Mouse (Mus musculus): ENCODE results near the gene Olfr459. TPM values are rescaled to one million over a fixed set of nuclear protein-coding genes. Genes with fewer than 3 reads are reported as not detected.

Gene Olfr459
- total RNA-seq (2015; ENCODE audit: low replicate concordance) = not detected in 2 replicates
- total RNA-seq (2017; ENCODE audit: low replicate concordance) = not detected in 2 replicates

- ATAC-seq (replicated peaks; ENCODE audit: low FRiP score, poor library complexity, severe bottlenecking) = no peak
Observed at GRCm38 (mm10) chr6:41775077-41775476, at the start of gene Olfr459. Gene Olfr459, minus strand, starts transcription at chr6:41775177.

DNA sequence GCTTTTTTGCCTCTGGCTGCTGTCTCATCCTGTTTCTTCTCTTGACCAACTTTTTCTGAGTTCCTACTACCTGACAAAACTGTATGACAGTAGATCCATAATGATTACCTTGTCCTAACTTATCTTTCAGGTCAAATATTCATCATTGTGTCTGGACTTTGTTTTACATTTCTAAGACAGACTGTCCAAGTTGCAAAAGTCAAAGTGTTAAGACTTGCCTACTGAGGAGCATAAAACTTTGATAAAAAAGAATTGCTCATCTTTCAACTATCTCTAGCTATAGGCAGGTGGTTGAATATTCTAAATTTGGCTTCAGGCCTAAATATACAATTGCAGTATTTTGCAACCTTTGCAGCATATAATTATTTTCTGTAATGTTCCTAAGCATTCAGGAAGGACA is 49.1 kb upstream of the Olfr459 start:
- ATAC-seq (replicated peaks; ENCODE audit: low FRiP score, poor library complexity, severe bottlenecking) = no peak

GRCm38 (mm10) chr6:41786700-41787099 is 11.7 kb upstream of the Olfr459 start:
- no peak for ATAC-seq (replicated peaks; ENCODE audit: low FRiP score, poor library complexity, severe bottlenecking)

- ATAC-seq (replicated peaks; ENCODE audit: low FRiP score, poor library complexity, severe bottlenecking) = no peak
Observed at GRCm38 (mm10) chr6:41775721-41776120, 744 bp upstream of the Olfr459 start.

- no peak for ATAC-seq (replicated peaks; ENCODE audit: low FRiP score, poor library complexity, severe bottlenecking)
Observed at GRCm38 (mm10) chr6:41769872-41770271, 5.1 kb downstream of the Olfr459 start.

- ATAC-seq (replicated peaks; ENCODE audit: low FRiP score, poor library complexity, severe bottlenecking) = no peak
Observed at GRCm38 (mm10) chr6:41764306-41764705, 10.7 kb downstream of the Olfr459 start.

DNA sequence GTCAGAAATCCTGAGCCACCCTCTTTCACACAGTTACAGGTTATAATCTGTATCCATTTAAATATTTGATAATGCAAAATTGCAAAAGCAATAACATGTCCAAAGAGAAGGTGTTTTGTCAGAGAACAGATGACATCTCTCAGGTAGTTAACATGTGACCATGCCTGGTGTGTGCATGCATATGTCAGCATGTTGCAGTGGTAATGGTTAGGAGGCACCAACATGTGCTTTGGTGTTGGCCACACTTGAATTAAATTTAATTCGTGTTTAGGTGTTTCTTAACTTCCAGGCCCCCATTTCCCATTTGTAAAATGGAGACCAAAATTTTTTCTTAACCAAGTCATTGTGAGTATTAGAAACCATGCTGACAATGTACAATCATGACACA is 12.6 kb downstream of the Olfr459 start:
- no peak for ATAC-seq (replicated peaks; ENCODE audit: low FRiP score, poor library complexity, severe bottlenecking)

GRCm38 (mm10) chr6:41761702-41762369 is 13.1 kb downstream of the Olfr459 start:
- ATAC-seq (replicated peaks; ENCODE audit: low FRiP score, poor library complexity, severe bottlenecking) = peak; percentile 88

DNA sequence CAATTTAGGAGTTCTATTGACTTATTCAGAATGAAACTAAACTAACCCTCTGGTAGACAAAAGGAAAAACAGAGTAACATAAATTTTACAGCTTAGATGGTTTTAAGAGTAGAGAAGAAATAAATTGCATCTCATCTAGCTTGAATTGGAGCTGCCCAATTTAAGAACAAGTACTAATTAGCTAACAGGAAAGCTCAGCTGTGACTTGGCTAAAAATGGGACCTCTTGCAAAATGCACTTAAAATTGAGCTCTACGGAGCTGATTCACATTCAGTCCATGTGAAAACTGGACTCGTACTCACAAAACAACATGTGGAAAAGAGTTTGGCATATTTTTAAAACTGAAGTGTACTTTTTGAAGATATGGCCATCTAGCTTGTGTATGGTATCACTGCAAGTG is 15.4 kb downstream of the Olfr459 start:
- no peak for ATAC-seq (replicated peaks; ENCODE audit: low FRiP score, poor library complexity, severe bottlenecking)

DNA sequence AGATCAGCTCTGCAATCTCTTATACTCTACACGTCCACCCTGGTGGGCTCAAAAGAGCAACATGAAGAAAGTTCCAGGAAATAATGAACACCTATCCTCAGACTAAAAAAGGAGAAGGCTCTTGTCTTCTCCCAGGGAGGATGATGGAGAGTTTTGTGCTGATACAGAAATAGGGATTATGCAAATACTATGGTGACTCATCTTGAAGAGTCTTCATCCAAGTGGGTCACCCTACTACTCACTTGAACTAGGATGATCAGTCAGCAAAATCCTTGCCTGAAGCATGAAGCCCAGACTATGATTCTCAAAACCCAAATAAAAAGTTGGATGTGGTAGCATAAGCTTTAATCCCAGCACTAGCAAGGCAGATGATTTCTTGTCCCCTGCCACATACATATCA is 16.6 kb downstream of the Olfr459 start:
- ATAC-seq (replicated peaks; ENCODE audit: low FRiP score, poor library complexity, severe bottlenecking) = no peak

DNA sequence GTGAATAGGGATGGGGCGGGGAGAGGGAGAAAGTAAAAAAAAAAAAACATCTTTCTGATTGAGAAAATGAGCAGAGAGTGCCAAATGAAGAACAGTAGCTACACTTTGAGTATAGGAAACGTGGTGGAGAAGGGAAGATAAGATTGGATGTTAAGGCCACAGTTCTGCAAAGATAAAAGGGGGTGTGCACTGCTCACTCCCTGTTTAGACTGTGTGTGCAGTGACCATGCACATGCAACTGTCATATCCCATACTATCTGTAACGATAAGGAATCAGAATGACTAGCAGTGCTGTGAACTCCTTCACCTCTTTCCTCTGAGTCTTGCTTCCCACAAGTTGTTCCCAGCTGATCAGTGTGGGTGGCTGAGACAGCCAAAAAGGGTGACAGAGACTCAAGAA is 17.8 kb downstream of the Olfr459 start:
- no peak for ATAC-seq (replicated peaks; ENCODE audit: low FRiP score, poor library complexity, severe bottlenecking)

- ATAC-seq (replicated peaks; ENCODE audit: low FRiP score, poor library complexity, severe bottlenecking) = no peak
Observed at GRCm38 (mm10) chr6:41754626-41755025, 20.4 kb downstream of the Olfr459 start.

DNA sequence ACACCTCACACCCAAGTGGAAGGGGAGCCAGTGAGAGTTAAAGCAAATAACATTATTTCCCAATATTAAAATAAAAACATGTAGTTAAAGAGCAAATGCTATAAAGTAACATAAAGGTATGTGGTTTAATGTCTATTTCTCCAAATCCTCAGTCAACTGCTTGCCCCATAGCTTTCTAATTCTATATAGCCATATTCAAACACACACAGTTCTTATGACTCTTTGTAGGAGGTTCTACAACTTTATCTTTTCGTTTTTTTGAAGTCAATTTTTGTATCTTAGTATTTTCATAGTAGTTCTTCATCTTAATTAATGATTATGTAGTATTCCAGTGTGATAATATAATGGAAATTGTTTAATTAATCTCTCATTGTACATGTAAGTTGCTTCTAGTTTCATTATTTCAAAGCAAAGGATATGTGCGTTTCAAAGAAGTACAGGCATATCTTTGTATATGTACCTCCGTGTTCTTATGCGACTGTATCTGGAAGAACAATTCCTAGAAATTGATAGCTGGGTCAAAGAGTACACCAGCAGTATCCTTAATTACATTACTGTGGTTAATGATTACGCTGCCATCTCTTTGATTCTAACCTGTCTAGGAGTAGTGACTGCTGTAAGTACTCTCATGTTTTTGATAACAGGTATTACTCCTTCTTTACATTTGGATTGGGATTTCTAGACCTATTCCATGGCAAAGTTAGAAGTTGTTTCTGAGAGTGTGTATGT is 30.1 kb downstream of the Olfr459 start:
- no peak for ATAC-seq (replicated peaks; ENCODE audit: low FRiP score, poor library complexity, severe bottlenecking)

- ATAC-seq (replicated peaks; ENCODE audit: low FRiP score, poor library complexity, severe bottlenecking) = no peak
Observed at GRCm38 (mm10) chr6:41741101-41741500, 33.9 kb downstream of the Olfr459 start.

DNA sequence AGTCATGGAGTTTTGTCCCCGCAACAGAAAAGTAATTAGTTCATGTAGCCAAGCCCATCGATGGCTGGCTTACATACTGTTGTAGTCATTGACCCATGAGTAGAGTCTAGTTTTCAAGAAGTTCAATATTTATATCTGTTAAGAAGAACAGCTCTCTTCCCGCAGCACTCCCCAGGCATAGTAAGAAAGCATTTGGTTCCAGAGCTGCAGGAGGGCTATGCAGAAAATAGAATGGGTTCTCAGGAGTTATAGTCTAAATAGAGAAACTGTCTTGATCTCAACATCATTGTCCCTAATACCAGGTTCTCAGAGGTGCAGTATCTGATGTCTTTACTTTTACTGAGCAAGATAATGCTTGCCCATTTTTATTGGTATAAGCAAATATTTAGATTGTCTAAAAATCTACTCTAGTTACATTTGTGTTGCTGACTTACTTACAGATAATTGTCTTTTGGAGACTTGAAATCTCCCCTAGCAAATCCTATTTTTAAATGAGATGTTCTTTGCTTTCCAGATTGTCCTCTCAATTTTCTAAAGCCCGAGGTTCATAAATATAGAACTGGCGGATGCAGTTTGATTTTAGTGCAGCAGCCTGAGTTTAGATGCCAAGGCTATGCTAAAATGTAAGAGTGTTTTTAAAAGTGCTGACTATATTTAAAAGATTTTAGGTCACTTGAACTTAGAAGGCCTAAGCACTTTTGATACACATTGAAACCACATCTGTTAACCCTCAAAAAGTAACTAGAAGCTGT is 40.1 kb downstream of the Olfr459 start:
- ATAC-seq (replicated peaks; ENCODE audit: low FRiP score, poor library complexity, severe bottlenecking) = no peak

- ATAC-seq (replicated peaks; ENCODE audit: low FRiP score, poor library complexity, severe bottlenecking) = peak; percentile 98
Observed at GRCm38 (mm10) chr6:41727989-41728609, 46.9 kb downstream of the Olfr459 start.

DNA sequence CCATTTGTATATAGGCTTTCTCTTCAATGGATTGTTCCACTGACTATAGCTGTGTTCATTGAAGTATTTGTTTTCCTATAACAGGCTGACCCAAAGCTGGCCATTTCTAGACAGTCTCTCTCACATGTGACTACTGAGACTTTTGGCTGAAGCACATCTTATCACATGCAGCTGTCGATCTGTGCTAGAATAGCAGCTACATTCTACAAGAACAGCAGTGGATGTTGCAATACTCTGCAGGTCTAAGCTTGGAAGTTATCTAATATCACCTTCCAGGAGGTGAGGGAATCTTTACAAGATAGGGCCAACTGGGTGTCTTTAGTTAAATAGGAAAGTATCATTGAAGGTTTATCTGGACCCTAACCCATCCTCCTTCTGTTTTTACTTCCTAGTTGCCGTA is 53.5 kb downstream of the Olfr459 start:
- no peak for ATAC-seq (replicated peaks; ENCODE audit: low FRiP score, poor library complexity, severe bottlenecking)
